Mouse (Mus musculus) stomach, embryonic 14.5 days (tissue): Measurements from ENCODE around the gene Iqcj. TPM values are rescaled to one million over a fixed set of nuclear protein-coding genes. Genes with fewer than 3 reads are reported as not detected.

Experiments used
- ATAC-seq: fragments of 200-750 bp; cut with Nextera tagmentation; 2 replicates; pipeline ENCODE4 v1.8.0; 2017; ENCODE audit warnings: low read depth, moderate TSS enrichment; ENCODE audit not compliant: insufficient number of reproducible peaks, insufficient read depth, low FRiP score
- H3K27ac ChIP-seq: fragments of 300-500 bp; sonication (generic); 2 replicates; pipeline ENCODE4 v1.5.1; 2014; ENCODE audit warnings: mild to moderate bottlenecking, low read length, moderate library complexity, mixed read lengths
- H3K27me3 ChIP-seq: fragments of 300-500 bp; sonication (generic); 2 replicates; pipeline ENCODE4 v1.6.1; 2014; ENCODE audit warnings: low read length, control low read depth, mixed read lengths; ENCODE audit not compliant: control insufficient read depth, insufficient read depth
- H3K36me3 ChIP-seq: fragments of 300-500 bp; sonication (generic); 2 replicates; pipeline ENCODE4 v1.6.1; 2014; ENCODE audit warnings: mild to moderate bottlenecking, control low read depth, low read length, moderate library complexity, mixed read lengths; ENCODE audit not compliant: control insufficient read depth, insufficient read depth
- H3K4me1 ChIP-seq: fragments of 300-500 bp; sonication (generic); 2 replicates; pipeline ENCODE4 v1.6.1; 2014; ENCODE audit warnings: low read length, control low read depth, mixed read lengths; ENCODE audit not compliant: control insufficient read depth, insufficient read depth
- H3K4me2 ChIP-seq: fragments of 300-500 bp; sonication (generic); replicated peaks from 2 replicates; pipeline ENCODE4 v1.6.1; 2014; ENCODE audit warnings: low read depth, low read length, control low read depth
- H3K4me3 ChIP-seq: fragments of 300-500 bp; sonication (generic); 2 replicates; pipeline ENCODE4 v1.5.1; 2014; ENCODE audit warnings: low read depth, low read length, control low read depth
- H3K9ac ChIP-seq: fragments of 300-500 bp; sonication (generic); replicated peaks from 2 replicates; pipeline ENCODE4 v1.6.1; 2014; ENCODE audit warnings: low read depth, mild to moderate bottlenecking, control low read depth, low read length, moderate library complexity, mixed read lengths
- H3K9me3 ChIP-seq: fragments of 300-500 bp; sonication (generic); 2 replicates; pipeline ENCODE4 v1.6.1; 2016; ENCODE audit warnings: low read depth, low read length, control low read depth; ENCODE audit not compliant: control insufficient read depth
- whole genome bisulfite sequencing: fragments of 180-500 bp; shearing (Covaris S2); extraction: QIAGEN DNeasy Blood & Tissue Kit; methylation state at CpG from one replicate; pipeline ENCODE4 v1.1.7; 2014; 5-methylcytosine and 5-hydroxymethylcytosine counted together
- polyA plus RNA-seq: library from polyadenylated mRNA; unstranded; fragments of >200 nt; fragmentation: Nextera tagmentation; extraction: Ambion mirVana; gene quantifications from 2 replicates; pipeline ENCODE4 v1.2.1, GENCODE M21; 2014

The Iqcj gene
- polyA plus RNA-seq, 1 experiment from 2014 or later, result not detected

DNA sequence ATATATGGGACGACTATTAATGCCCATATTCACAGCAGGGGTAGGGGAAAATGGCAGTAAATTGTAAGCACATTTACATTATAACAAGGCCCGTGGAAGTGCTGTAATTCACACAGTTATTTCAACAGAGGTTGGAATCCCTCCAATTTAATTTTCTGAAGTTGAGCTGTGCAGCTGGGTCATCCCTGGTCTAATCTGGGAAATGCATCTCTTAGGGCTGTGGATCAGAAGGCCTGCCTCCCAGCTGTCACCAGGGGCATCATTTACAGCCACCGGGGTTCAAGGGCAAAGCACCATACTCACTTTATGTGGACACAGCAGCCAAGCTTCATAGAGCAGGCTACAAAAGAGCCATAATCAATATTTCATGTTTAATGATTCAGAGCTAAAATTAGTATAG lies 144.1 kb downstream of the Iqcj start:
- H3K4me2 ChIP-seq, result no peak overlapping the region
- H3K9me3 ChIP-seq, result no peaks in the 10 kb centered on the region
- no peaks in the 10 kb centered on the region for H3K27me3 ChIP-seq
- H3K4me3 ChIP-seq, result no peak overlapping the region
- no peak for ATAC-seq
- 60% methylated on average over 3 of the region's 3 CpGs for WGBS
- no peaks in the 10 kb centered on the region for H3K36me3 ChIP-seq
- no peaks in the 10 kb centered on the region for H3K4me1 ChIP-seq
- H3K27ac ChIP-seq, result no peak overlapping the region
- no peak overlapping the region for H3K9ac ChIP-seq

- H3K27ac ChIP-seq, result no peak overlapping the region
- H3K27me3 ChIP-seq, result no peaks in the 10 kb centered on the region
- no peaks in the 10 kb centered on the region for H3K36me3 ChIP-seq
- no peak overlapping the region for H3K4me2 ChIP-seq
- H3K4me3 ChIP-seq, result no peak overlapping the region
- ATAC-seq, result no peak
- 86% methylated on average over 2 of the region's 2 CpGs for WGBS
- H3K9ac ChIP-seq, result no peak overlapping the region
- no peaks in the 10 kb centered on the region for H3K9me3 ChIP-seq
- no peaks in the 10 kb centered on the region for H3K4me1 ChIP-seq
These were observed 150.9 kb downstream of the Iqcj start for GRCm38 (mm10) chr3:68042951-68043350.

DNA sequence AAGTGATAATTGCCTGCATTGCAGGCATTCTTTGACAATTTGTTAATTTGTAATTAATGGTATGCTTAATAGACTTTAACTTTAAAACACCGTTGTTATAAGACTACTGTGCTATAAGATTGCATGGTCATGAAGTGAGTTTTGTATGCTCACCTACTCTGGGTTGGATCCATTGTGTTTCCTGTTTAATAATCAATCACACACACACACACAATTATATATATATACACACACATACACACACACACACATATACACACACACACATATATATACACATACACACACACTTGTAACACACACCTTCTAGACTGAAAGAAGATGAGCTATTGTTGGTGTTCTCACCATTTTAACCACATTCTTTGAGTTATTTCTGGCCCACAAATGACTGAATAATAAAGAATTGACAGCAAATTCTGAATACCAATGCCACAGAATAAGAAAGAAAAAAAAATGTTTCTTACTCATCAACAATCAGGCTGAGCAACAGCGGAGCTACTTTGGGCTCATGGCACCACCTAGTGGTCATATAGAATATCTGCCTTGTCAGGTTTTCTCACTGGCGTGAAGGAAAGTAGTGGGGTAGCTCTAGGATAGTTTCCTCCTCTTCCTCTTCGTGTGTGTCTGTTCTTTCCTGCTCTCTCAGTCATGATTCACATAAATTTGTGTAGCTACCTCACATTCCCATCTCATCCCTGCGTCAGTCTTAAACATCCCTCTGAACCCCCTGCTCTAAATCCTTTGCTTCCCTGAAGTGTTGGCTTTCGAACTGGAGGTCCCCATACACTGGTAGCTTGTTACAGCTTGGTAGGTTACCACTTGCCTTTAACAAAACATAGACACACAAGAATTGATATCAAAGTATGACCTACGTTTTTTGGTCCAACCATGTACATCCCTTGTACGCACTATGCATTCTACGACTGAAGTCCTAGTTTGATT lies 153.7 kb downstream of the Iqcj start:
- 49% methylated on average over 9 of the region's 9 CpGs for WGBS
- no peak overlapping the region for H3K4me3 ChIP-seq
- no peak for ATAC-seq
- H3K9me3 ChIP-seq, result no peaks in the 10 kb centered on the region
- no peak overlapping the region for H3K9ac ChIP-seq
- H3K4me2 ChIP-seq, result no peak overlapping the region
- no peaks in the 10 kb centered on the region for H3K36me3 ChIP-seq
- no peaks in the 10 kb centered on the region for H3K4me1 ChIP-seq
- H3K27me3 ChIP-seq, result no peaks in the 10 kb centered on the region
- H3K27ac ChIP-seq, result no peak overlapping the region

DNA sequence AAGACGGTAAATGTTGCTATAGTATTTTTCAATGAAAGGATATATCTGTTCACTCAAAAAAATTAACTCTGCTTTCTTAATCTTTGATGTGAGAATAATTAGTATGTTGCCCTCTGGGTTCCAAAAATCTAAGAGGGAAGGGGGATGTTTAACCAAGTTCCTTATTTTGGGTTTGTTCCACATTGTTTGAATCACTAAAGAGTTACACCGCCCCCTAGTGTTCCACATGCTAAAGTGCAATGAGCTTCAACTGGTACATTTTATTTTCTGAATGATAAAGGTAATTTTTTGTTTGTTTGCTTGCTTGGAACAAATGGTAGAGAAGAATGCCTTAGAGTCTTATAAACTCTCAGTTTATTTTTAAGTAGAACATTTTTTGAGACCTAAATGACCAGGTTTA lies 161.5 kb downstream of the Iqcj start:
- ATAC-seq, result no peak
- no peak overlapping the region for H3K4me2 ChIP-seq
- H3K27me3 ChIP-seq, result no peaks in the 10 kb centered on the region
- H3K4me3 ChIP-seq, result no peak overlapping the region
- H3K9me3 ChIP-seq, result no peaks in the 10 kb centered on the region
- H3K4me1 ChIP-seq, result no peaks in the 10 kb centered on the region
- no peak overlapping the region for H3K9ac ChIP-seq
- H3K36me3 ChIP-seq, result no peaks in the 10 kb centered on the region
- H3K27ac ChIP-seq, result no peak overlapping the region
- 51% methylated on average over 2 of the region's 2 CpGs for WGBS

GRCm38 (mm10) chr3:68055071-68055470 lies 163.1 kb downstream of the Iqcj start:
- Histone ChIP-seq H3K27ac (no peak overlapping the region), H3K9me3 (no peaks in the 10 kb centered on the region), H3K9ac (no peak overlapping the region), H3K4me1 (no peaks in the 10 kb centered on the region), H3K4me3 (no peak overlapping the region), H3K4me2 (no peak overlapping the region), H3K27me3 (no peaks in the 10 kb centered on the region), H3K36me3 (no peaks in the 10 kb centered on the region)
- no peak for ATAC-seq
- 46% methylated on average over 13 of the region's 13 CpGs for WGBS

DNA sequence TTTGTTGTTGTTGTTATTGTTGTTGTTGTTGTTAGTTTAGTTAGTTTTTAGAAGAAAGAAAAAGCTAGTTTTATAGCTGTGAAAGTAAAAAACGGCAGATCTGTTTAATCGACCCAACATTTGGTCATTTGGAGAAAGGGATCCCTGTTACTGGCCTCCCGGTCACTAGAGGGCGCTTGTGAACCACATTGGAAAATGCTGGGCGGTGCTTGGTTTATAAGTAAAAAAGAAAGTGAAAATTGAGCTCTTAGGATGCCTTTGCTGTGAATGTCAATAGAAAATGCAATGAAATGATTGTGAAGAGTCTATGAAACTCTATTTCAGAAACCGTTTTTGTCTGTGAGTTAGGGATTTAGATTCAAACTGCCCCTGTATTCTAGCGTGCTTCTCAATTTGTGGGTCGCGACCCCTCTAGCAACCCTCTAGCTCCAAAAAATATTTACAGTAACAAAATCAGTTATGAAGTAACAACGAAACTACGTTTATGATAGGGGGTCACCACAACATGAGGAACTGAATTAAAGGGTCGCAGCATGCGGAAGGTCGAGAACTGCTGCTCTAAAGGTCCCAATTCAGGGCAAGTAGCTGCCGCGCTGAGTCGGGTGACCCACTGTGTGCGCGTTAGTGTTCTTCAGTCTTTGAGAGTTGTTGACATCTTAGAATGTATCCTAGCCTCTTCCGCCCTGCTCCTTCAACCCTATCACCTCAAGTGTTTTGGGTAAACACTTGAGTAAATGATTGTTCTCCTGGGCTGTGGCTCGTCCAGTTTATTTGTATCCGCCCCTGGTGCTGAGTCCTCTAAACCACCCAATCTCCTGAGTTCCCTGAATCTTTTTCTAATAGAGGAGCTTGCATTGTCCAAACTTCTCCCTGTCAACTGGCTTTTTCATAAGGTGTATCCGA lies 164.6 kb downstream of the Iqcj start:
- H3K4me1 ChIP-seq, result no peaks in the 10 kb centered on the region
- no peak for ATAC-seq
- 54% methylated on average over 23 of the region's 23 CpGs for WGBS
- no peak overlapping the region; the same call in 1 of the 2 replicates for H3K4me2 ChIP-seq
- H3K36me3 ChIP-seq, result no peaks in the 10 kb centered on the region
- H3K4me3 ChIP-seq, result peak overlapping the region; percentile 19; the same call in 1 of the 2 replicates
- no peaks in the 10 kb centered on the region for H3K27me3 ChIP-seq
- no peak overlapping the region for H3K9ac ChIP-seq
- no peaks in the 10 kb centered on the region for H3K9me3 ChIP-seq
- no peak overlapping the region for H3K27ac ChIP-seq

DNA sequence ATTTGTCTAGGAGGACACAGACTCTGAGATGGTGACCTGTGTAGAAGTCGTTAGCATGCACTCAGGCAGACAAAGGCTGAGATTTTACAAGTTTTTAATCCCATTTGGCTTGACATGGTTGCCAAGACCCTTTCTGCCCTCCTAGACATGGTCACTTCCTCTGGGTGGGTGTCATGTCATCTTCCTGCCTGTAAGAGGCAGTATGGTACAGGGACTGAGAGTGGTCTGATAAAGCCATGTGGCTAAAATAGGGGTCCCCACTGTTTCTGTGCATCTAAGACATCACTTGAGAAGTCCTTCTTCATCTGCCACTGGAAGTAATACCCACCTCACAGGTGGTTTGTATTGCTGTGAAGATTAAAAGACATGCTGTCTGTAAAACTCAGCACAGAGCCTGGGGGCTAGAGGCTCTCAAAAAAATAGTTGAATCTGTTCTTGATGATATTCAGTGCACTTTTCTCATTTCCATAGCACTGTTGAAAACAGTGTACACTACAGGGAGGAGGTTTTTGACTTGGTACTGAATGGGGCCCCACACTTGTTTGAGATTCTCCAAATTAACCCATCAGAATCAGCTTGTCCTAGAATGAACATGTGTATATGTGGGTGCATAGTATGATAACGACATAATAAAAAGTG lies 167.3 kb downstream of the Iqcj start:
- H3K27ac ChIP-seq, result no peak overlapping the region
- no peak overlapping the region for H3K4me3 ChIP-seq
- no peak for ATAC-seq
- WGBS, result 51% methylated on average over 2 of the region's 2 CpGs
- H3K36me3 ChIP-seq, result no peaks in the 10 kb centered on the region
- H3K9ac ChIP-seq, result no peak overlapping the region
- no peaks in the 10 kb centered on the region for H3K4me1 ChIP-seq
- no peaks in the 10 kb centered on the region for H3K27me3 ChIP-seq
- H3K4me2 ChIP-seq, result no peak overlapping the region
- H3K9me3 ChIP-seq, result no peaks in the 10 kb centered on the region

DNA sequence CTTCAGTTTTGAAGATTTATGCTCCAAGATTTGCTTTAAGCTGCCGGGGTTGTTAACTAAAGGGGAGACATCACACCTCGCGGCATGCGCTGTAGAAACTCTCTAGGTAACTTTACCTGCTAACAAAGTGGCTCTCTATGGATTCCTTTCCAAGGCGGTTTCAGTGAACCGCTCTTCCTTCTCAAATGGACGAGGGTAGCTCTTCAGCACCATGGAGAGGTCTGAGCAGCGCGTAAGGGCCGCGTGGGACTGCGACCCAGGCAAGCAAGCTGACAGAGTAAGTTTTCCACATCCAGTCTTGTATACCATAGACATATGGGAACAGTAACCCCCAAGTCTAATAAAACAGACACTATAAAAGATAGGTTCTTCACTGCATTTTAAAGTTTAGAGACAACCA lies 172.7 kb downstream of the Iqcj start, which contains the start of gene Schip1:
TSS of gene Schip1 (plus strand) at position 72 of the 400 bp plus-strand sequence.
- H3K27me3 ChIP-seq, result no peaks in the 10 kb centered on the region
- 31% methylated on average over 12 of the region's 12 CpGs for whole genome bisulfite sequencing

More for the DNA sequence above, 172.7 kb downstream of the Iqcj start, which contains the start of gene Schip1:
- Histone ChIP-seq H3K36me3 (no peaks in the 10 kb centered on the region), H3K4me3 (no peak within 1 kb of the TSS), H3K9me3 (no peaks in the 10 kb centered on the region), H3K4me1 (no peaks in the 10 kb centered on the region), H3K9ac (no peak within 1 kb of the TSS), H3K27ac (no peak within 1 kb of the TSS), H3K4me2 (no peak within 1 kb of the TSS)
- no peak for ATAC-seq
